In genomic region chr5:113038601-113039000, GRCm38 (mm10) we compare ENCODE assay signal across 28 mouse cellular contexts. TPM values are rescaled to one million over a fixed set of nuclear protein-coding genes. Genes with fewer than 3 reads are reported as not detected.
DNase-seq lines count a peak whose midpoint lies in the region; ATAC-seq and TF ChIP-seq lines count a peak whose summit lies in the region.
"Had no signal": no experiment of that assay in that cellular context is flagged by ENCODE, and none has a peak within 500 bp of the region (broad histone marks: within the 10 kb centered on the region; RNA-seq: fewer than 3 reads in every experiment).

No protein-coding gene starts in this region.

- H3K27ac ChIP-seq in left cerebral cortex, adult 2 months: peak overlapping the region; percentile 44; the same call in 1 of the 2 replicates
- H3K27ac ChIP-seq: forebrain, embryonic 12.5 days; heart, embryonic 15.5 days; hindbrain, embryonic 10.5 days; hindbrain, embryonic 13.5 days; hindbrain, postnatal 0 days had no signal

- ATAC-seq in erythroid progenitor cell, adult 5-6 weeks (replicated peaks; ENCODE audit: low FRiP score, poor library complexity, severe bottlenecking): no peak
- ATAC-seq: forebrain, embryonic 15.5 days; hindbrain, postnatal 0 days; inflammation-experienced regulatory T-cells, adult 6 months had no signal

- intact Hi-C loops in left cerebral cortex, adult 2 months (cut with DNase I): no loop called here

- TF ChIP-seq CTCF in left cerebral cortex, adult 2 months (IDR thresholded peaks at IDR 0.05): no peak

- H3K4me3 ChIP-seq in left cerebral cortex, adult 2 months: no peak overlapping the region
- H3K4me3 ChIP-seq: forebrain, embryonic 12.5 days; forebrain, embryonic 15.5 days; heart, embryonic 12.5 days; heart, embryonic 15.5 days; hindbrain, embryonic 10.5 days; hindbrain, embryonic 13.5 days had no signal

- peak; percentile 35 for DNase-seq in cerebellum, adult 9-11 months
- DNase-seq in cerebellum, postnatal 14 days: no peak
- no peak for DNase-seq in left cerebral cortex, adult 2 months (ENCODE audit: extremely low spot score in 1 of 2, low spot score in 2 of 2)
- DNase-seq in left cerebral cortex, adult 11 months (ENCODE audit: low spot score): no peak
- peak; percentile 49 for DNase-seq in R1 (ENCODE audit: low read depth, low spot score)
- no peak for DNase-seq in Muller cell, postnatal 12 days (ENCODE audit: inconsistent ontology term)
- DNase-seq: adrenal gland, adult 2 months; adrenal gland, postnatal 14 days; B cell, adult 2 months; cerebellum, adult 18-20 months; gastrocnemius, postnatal 25 days; heart, adult 18-20 months; heart, postnatal 10 days; heart, postnatal 36 days; kidney, adult 18-20 months had no signal

RNA-seq across cellular contexts. Expression of gene Grk3, which starts 23.0 kb away (rescaled TPM):
- total RNA-seq in left cerebral cortex, adult 2 months (2021): 10 to 100 TPM; 83.4 to 87.5 TPM
- 0.42 and 1.8 TPM in 2 replicates for total RNA-seq in erythroid progenitor cell, adult 5-6 weeks (2015; ENCODE audit: low replicate concordance)
- 3.1 and 3.6 TPM in 2 replicates for total RNA-seq in erythroid progenitor cell, adult 5-6 weeks (2017; ENCODE audit: low replicate concordance)
- total RNA-seq: CH12.LX, MEL had no signal

RNA-seq across cellular contexts. Expression of gene Crybb2, which starts 31.3 kb away (rescaled TPM):
- not detected for total RNA-seq in left cerebral cortex, adult 2 months (2021)
- not detected in 2 replicates for total RNA-seq in erythroid progenitor cell, adult 5-6 weeks (2015; ENCODE audit: low replicate concordance)
- 1.3 TPM in 1 of 2 replicates, not detected in the other for total RNA-seq in erythroid progenitor cell, adult 5-6 weeks (2017; ENCODE audit: low replicate concordance)
- total RNA-seq: adrenal gland, adult 2 months; adrenal gland, postnatal 14 days; adrenal gland, postnatal 4 days; CH12.LX; gastrocnemius, adult 8-10 months; gastrocnemius, postnatal 25 days; heart, adult 18-20 months; heart, postnatal 10 days; heart, postnatal 36 days; hindbrain, postnatal 0 days; MEL had no signal

RNA-seq across cellular contexts. Expression of gene Crybb3, which starts 42.8 kb away (rescaled TPM):
- total RNA-seq in left cerebral cortex, adult 2 months (2021): 1 to 10 TPM; 1.3 to 1.7 TPM
- total RNA-seq in erythroid progenitor cell, adult 5-6 weeks (2015; ENCODE audit: low replicate concordance): not detected in 2 replicates
- total RNA-seq in erythroid progenitor cell, adult 5-6 weeks (2017; ENCODE audit: low replicate concordance): not detected in 2 replicates
- total RNA-seq: CH12.LX, MEL had no signal

Comparison
In these comparisons a context has a peak if more than half of its experiments do, and no peak if none do; other contexts are left out.
1. DNase-seq: peak in cerebellum, adult 9-11 months (single experiment) and R1 (single experiment); none in cerebellum, postnatal 14 days (0 of 2), left cerebral cortex, adult 2 months (0 of 2), left cerebral cortex, adult 11 months (single experiment) and Muller cell, postnatal 12 days (single experiment).
2. RNA of gene Grk3, which starts 23.0 kb away (total RNA-seq): 83.4 to 87.5 TPM in left cerebral cortex, adult 2 months; 0.42 to 3.6 TPM in erythroid progenitor cell, adult 5-6 weeks; every median in the first group is over 10 times any median in the second.